ENCODE assay signal across 9 mouse cellular contexts in the genomic region with DNA sequence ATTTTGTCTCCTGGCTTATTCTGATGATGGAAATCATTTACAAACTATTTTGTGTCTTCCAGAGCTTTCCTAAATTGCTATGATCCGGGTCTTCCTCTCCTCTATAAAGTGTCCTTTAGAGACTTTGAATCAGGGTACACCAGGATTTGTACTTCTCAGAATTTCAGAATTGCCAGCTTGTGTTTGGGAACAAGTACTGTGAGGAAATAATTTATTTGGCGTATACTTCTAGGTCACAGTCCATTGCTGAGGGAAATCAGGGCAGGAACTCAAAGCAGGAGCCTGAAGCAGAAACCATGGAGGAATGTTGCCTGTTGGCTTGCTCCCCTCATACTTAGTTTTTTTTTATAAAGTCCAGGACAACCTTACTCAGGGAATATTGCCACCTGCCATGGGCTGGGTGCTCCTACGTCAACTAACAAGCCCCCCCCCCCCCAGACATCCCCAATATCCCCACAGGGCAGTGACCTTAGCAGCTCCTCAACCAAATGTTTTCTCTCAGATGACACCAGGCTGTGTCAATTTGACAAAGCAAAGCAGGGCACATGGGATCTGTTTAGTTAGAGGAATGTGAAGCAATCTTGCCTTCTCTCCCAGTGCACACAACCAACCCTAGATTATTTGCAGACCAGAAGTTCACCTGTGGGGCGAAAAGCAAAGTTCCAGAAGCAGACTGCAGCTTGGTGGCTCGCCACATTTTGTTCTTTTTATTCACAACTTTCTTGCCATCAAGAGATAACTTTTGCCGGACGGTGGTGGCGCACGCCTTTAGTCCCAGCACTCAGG. TPM values are rescaled to one million over a fixed set of nuclear protein-coding genes. Genes with fewer than 3 reads are reported as not detected.
A peak's percentile ranks its signal among the peaks of the same experiment; 100 is the strongest.
DNase-seq lines count a peak whose midpoint lies in the region; ATAC-seq lines count a peak whose summit lies in the region.
"Had no signal": no experiment of that assay in that cellular context is flagged by ENCODE, and none has a peak within 500 bp of the region (broad histone marks: within the 10 kb centered on the region; RNA-seq: fewer than 3 reads in every experiment).

No protein-coding gene starts in this region.

- no peak overlapping the region for H3K4me3 ChIP-seq in lung, embryonic 15.5 days
- no peak overlapping the region for H3K4me3 ChIP-seq in liver, embryonic 11.5 days (ENCODE audit: low read depth, low read length)

- H3K36me3 ChIP-seq in lung, embryonic 15.5 days, result no peaks in the 10 kb centered on the region; the same call in 1 of the 2 replicates
- no peaks in the 10 kb centered on the region for H3K36me3 ChIP-seq in liver, embryonic 11.5 days (ENCODE audit: control insufficient read depth, insufficient read depth, low read length)

- H3K9ac ChIP-seq in lung, embryonic 15.5 days, result no peak overlapping the region
- no peak overlapping the region for H3K9ac ChIP-seq in liver, embryonic 11.5 days (ENCODE audit: low read depth, low read length)

- DNase-seq in cerebellum, adult 9-11 months, result peak; percentile 7
- DNase-seq in cerebellum, postnatal 14 days, result no peak
- DNase-seq in lung, postnatal 14 days, result no peak
- DNase-seq in liver, embryonic 11.5 days (ENCODE audit: low spot score), result no peak
- DNase-seq in yolk sac, embryonic 10.5 days (ENCODE audit: low spot score), result peak; percentile 69
- no peak for DNase-seq in testis, postnatal 14 days (ENCODE audit: low spot score)
- no peak for DNase-seq in thymus, postnatal 4 days

- no peak for ATAC-seq in lung, embryonic 15.5 days (ENCODE audit: borderline replicate concordance, extremely low read depth, low FRiP score, low TSS enrichment)
- ATAC-seq in liver, embryonic 11.5 days (replicated peaks; ENCODE audit: low FRiP score), result no peak

- H3K4me1 ChIP-seq in lung, embryonic 15.5 days, result peaks cover 17% of the 10 kb centered on the region
- peaks cover 11% of the 10 kb centered on the region; the same call in 1 of the 2 replicates for H3K4me1 ChIP-seq in liver, embryonic 11.5 days (replicated peaks; ENCODE audit: control insufficient read depth, insufficient read depth, low read length)

- no peaks in the 10 kb centered on the region for H3K9me3 ChIP-seq in lung, embryonic 15.5 days
- H3K9me3 ChIP-seq in liver, embryonic 11.5 days (ENCODE audit: control insufficient read depth, low read length), result no peaks in the 10 kb centered on the region
- H3K9me3 ChIP-seq: heart, embryonic 10.5 days had no signal

- WGBS in lung, embryonic 15.5 days, result 86% methylated on average over 9 of the region's 9 CpGs
- 84% methylated on average over 9 of the region's 9 CpGs for WGBS in liver, embryonic 11.5 days

- H3K27ac ChIP-seq in lung, embryonic 15.5 days, result no peak overlapping the region
- H3K27ac ChIP-seq in liver, embryonic 11.5 days (ENCODE audit: low read depth, low read length), result no peak overlapping the region

- H3K4me2 ChIP-seq in lung, embryonic 15.5 days, result peak overlapping the region; percentile 85; the same call in 1 of the 2 replicates
- peak overlapping the region; percentile 85 for H3K4me2 ChIP-seq in liver, embryonic 11.5 days

- H3K27me3 ChIP-seq in lung, embryonic 15.5 days, result no peaks in the 10 kb centered on the region
- no peaks in the 10 kb centered on the region for H3K27me3 ChIP-seq in liver, embryonic 11.5 days (replicated peaks; ENCODE audit: control insufficient read depth, insufficient read depth, low read length)

RNA-seq across cellular contexts. Expression of a gene that starts 1.6 kb away (rescaled TPM):
- polyA plus RNA-seq in lung, embryonic 15.5 days (2015; fragmentation: Nextera tagmentation; extraction: Ambion mirVana), result 39.4 and 41.3 TPM in 2 replicates
- polyA plus RNA-seq in liver, embryonic 11.5 days (2014; fragmentation: Nextera tagmentation; extraction: Ambion mirVana), result 53.4 and 54.4 TPM in 2 replicates

RNA-seq across cellular contexts. Expression of a gene that starts 56.2 kb away (rescaled TPM):
- 14.3 and 17.9 TPM in 2 replicates for polyA plus RNA-seq in lung, embryonic 15.5 days (2015; fragmentation: Nextera tagmentation; extraction: Ambion mirVana)
- 11.8 and 13.3 TPM in 2 replicates for polyA plus RNA-seq in liver, embryonic 11.5 days (2014; fragmentation: Nextera tagmentation; extraction: Ambion mirVana)

Comparison
In these comparisons a context has a peak if more than half of its experiments do, and no peak if none do; other contexts are left out.
1. DNase-seq: peak in cerebellum, adult 9-11 months (single experiment) and yolk sac, embryonic 10.5 days (single experiment); none in cerebellum, postnatal 14 days (0 of 2), lung, postnatal 14 days (single experiment), liver, embryonic 11.5 days (single experiment), testis, postnatal 14 days (single experiment) and thymus, postnatal 4 days (single experiment).